Mouse (Mus musculus) spleen, postnatal 4 days (tissue): Measurements from ENCODE around the gene Ogdh.
A peak's percentile ranks its signal among the peaks of the same experiment; 100 is the strongest.
"Not testable (repeated sequence)": the region's sequence is repeated elsewhere in the genome, so short reads cannot be mapped to it uniquely, and the experiment has no call there.

Experiments
- DNase-seq, 2 experiments: peaks; one replicate each; pipeline ENCODE4 v3.0.0; 2022; ENCODE audit warnings: low spot score in 2 of 2

Gene Ogdh

GRCm38 (mm10) chr11:6366434-6366833 lies 75.0 kb downstream of the Ogdh start:
- DNase-seq: no peak

- no peak for DNase-seq
These were observed 75.7 kb downstream of the Ogdh start for GRCm38 (mm10) chr11:6367156-6367555.

- DNase-seq: not testable (repeated sequence)
These were observed 76.6 kb downstream of the Ogdh start for GRCm38 (mm10) chr11:6367986-6368385.

GRCm38 (mm10) chr11:6371376-6372155 lies 80.1 kb downstream of the Ogdh start:
- no peak for DNase-seq

- no peak for DNase-seq
These were observed 81.4 kb downstream of the Ogdh start for GRCm38 (mm10) chr11:6372784-6373183.

GRCm38 (mm10) chr11:6380916-6381315 lies 89.5 kb downstream of the Ogdh start:
- no peak for DNase-seq

- peak in 1 of 2 experiments; percentile 46 for DNase-seq
These were observed 96.8 kb downstream of the Ogdh start for GRCm38 (mm10) chr11:6388126-6388725.

- peak; percentile 95 to 97 for DNase-seq
These were observed 97.4 kb downstream of the Ogdh start, which contains the start of gene Zmiz2 for GRCm38 (mm10) chr11:6388726-6389413. TSS of gene Zmiz2 (plus strand) at chr11:6389074.

GRCm38 (mm10) chr11:6389483-6389921 lies 98.1 kb downstream of the Ogdh start:
- peak in 1 of 2 experiments; percentile 75 for DNase-seq

GRCm38 (mm10) chr11:6390376-6391053 lies 99.1 kb downstream of the Ogdh start:
- peak in 1 of 2 experiments; percentile 59 for DNase-seq

GRCm38 (mm10) chr11:6391516-6392276 lies 100.3 kb downstream of the Ogdh start:
- no peak for DNase-seq

- no peak for DNase-seq
These were observed 101.4 kb downstream of the Ogdh start for GRCm38 (mm10) chr11:6392857-6393256.

- DNase-seq: no peak
These were observed 102.4 kb downstream of the Ogdh start for GRCm38 (mm10) chr11:6393866-6394265.

- no peak for DNase-seq
These were observed 104.1 kb downstream of the Ogdh start for GRCm38 (mm10) chr11:6395565-6395964.

- peak in 1 of 2 experiments; percentile 55 for DNase-seq
These were observed 106.7 kb downstream of the Ogdh start for GRCm38 (mm10) chr11:6398141-6398540.

- peak; percentile 80 to 96 for DNase-seq
These were observed 111.4 kb downstream of the Ogdh start for GRCm38 (mm10) chr11:6402515-6403510.

GRCm38 (mm10) chr11:6403830-6404405 lies 112.5 kb downstream of the Ogdh start:
- peak in 1 of 2 experiments; percentile 58 for DNase-seq

- no peak for DNase-seq
These were observed 113.5 kb downstream of the Ogdh start for GRCm38 (mm10) chr11:6404699-6405566.
